Mouse (Mus musculus) midbrain, embryonic 11.5 days (tissue): ENCODE data around the gene Afap1. TPM values are rescaled to one million over a fixed set of nuclear protein-coding genes. Genes with fewer than 3 reads are reported as not detected.

Source experiments
- ATAC-seq: fragments of 200-750 bp; cut with Nextera tagmentation; 2 replicates; pipeline ENCODE4 v1.8.0; 2017; ENCODE audit warnings: moderate TSS enrichment, moderate library complexity; ENCODE audit not compliant: low FRiP score
- DNase-seq: peaks from one replicate; pipeline ENCODE4 v3.0.0; 2015; ENCODE audit warnings: low spot score; ENCODE audit errors: missing footprints
- H3K27ac ChIP-seq: fragments of 300-500 bp; sonication (generic); 2 replicates; pipeline ENCODE4 v1.5.1; 2014; ENCODE audit warnings: low read depth, low read length
- H3K27me3 ChIP-seq: fragments of 300-500 bp; sonication (generic); 2 replicates; pipeline ENCODE4 v1.6.1; 2014; ENCODE audit warnings: mild to moderate bottlenecking, low read length, moderate library complexity, mixed read lengths; ENCODE audit not compliant: control insufficient read depth, insufficient read depth
- H3K36me3 ChIP-seq: fragments of 300-500 bp; sonication (generic); 2 replicates; pipeline ENCODE4 v1.6.1; 2014; ENCODE audit warnings: mild to moderate bottlenecking, low read length, moderate library complexity, mixed read lengths; ENCODE audit not compliant: control insufficient read depth, insufficient read depth
- H3K4me1 ChIP-seq: fragments of 300-500 bp; sonication (generic); 2 replicates; pipeline ENCODE4 v1.6.1; 2014; ENCODE audit warnings: low read length; ENCODE audit not compliant: control insufficient read depth, insufficient read depth
- H3K4me2 ChIP-seq: fragments of 300-500 bp; sonication (generic); 2 replicates; pipeline ENCODE4 v1.6.1; 2014; ENCODE audit warnings: mild to moderate bottlenecking, moderate library complexity
- H3K4me3 ChIP-seq: fragments of 300-500 bp; sonication (generic); 2 replicates; pipeline ENCODE4 v1.5.1; 2014; ENCODE audit warnings: low read depth, low read length
- H3K9ac ChIP-seq: fragments of 300-500 bp; sonication (generic); 2 replicates; pipeline ENCODE4 v1.6.1; 2014; ENCODE audit warnings: low read length
- H3K9me3 ChIP-seq: fragments of 300-500 bp; sonication (generic); 2 replicates; pipeline ENCODE4 v1.6.1; 2016; ENCODE audit warnings: low read length; ENCODE audit not compliant: control insufficient read depth
- WGBS: fragments of 180-500 bp; shearing (Covaris S2); extraction: QIAGEN DNeasy Blood & Tissue Kit; methylation state at CpG from one replicate; pipeline ENCODE4 v1.1.7; 2014; 5-methylcytosine and 5-hydroxymethylcytosine counted together
- polyA plus RNA-seq: library from polyadenylated mRNA; unstranded; fragments of >200 nt; fragmentation: Nextera tagmentation; extraction: Ambion mirVana; gene quantifications from 2 replicates; pipeline ENCODE4 v1.2.1, GENCODE M21; 2014

Gene Afap1
- polyA plus RNA-seq, 1 experiment from 2014 or later: 36.1 TPM

- no peak overlapping the region for H3K4me2 ChIP-seq
- no peaks in the 10 kb centered on the region for H3K36me3 ChIP-seq
- H3K4me3 ChIP-seq: no peak overlapping the region
- H3K9me3 ChIP-seq: no peaks in the 10 kb centered on the region
- 80% methylated on average over 10 of the region's 10 CpGs for WGBS
- no peak for ATAC-seq
- DNase-seq: no peak
- peaks cover 4% of the 10 kb centered on the region for H3K4me1 ChIP-seq
- no peaks in the 10 kb centered on the region for H3K27me3 ChIP-seq
- no peak overlapping the region for H3K27ac ChIP-seq
- no peak overlapping the region for H3K9ac ChIP-seq
Observed at GRCm38 (mm10) chr5:35933059-35933458, 39.9 kb downstream of the Afap1 start.

- peaks cover 4% of the 10 kb centered on the region for H3K4me1 ChIP-seq
- no peak overlapping the region for H3K9ac ChIP-seq
- H3K4me2 ChIP-seq: no peak overlapping the region
- H3K27me3 ChIP-seq: no peaks in the 10 kb centered on the region
- no peak overlapping the region for H3K4me3 ChIP-seq
- WGBS: 86% methylated on average over 7 of the region's 7 CpGs
- DNase-seq (no peak), ATAC-seq (no peak)
- H3K27ac ChIP-seq: no peak overlapping the region
- H3K9me3 ChIP-seq: no peaks in the 10 kb centered on the region
- H3K36me3 ChIP-seq: no peaks in the 10 kb centered on the region
Observed at GRCm38 (mm10) chr5:35935939-35936338, 42.8 kb downstream of the Afap1 start.

- Histone ChIP-seq H3K36me3 (no peaks in the 10 kb centered on the region), H3K4me1 (no peaks in the 10 kb centered on the region; the same call in 1 of the 2 replicates), H3K4me2 (no peak overlapping the region), H3K9ac (no peak overlapping the region), H3K4me3 (no peak overlapping the region), H3K9me3 (no peaks in the 10 kb centered on the region), H3K27me3 (no peaks in the 10 kb centered on the region), H3K27ac (no peak overlapping the region)
- WGBS: 79% methylated on average over 10 of the region's 10 CpGs
- DNase-seq: no peak
- ATAC-seq: no peak
Observed at GRCm38 (mm10) chr5:35938249-35939223, 45.4 kb downstream of the Afap1 start.

GRCm38 (mm10) chr5:35939958-35940357, 46.8 kb downstream of the Afap1 start:
- DNase-seq (no peak), ATAC-seq (no peak)
- no peaks in the 10 kb centered on the region for H3K27me3 ChIP-seq
- H3K4me2 ChIP-seq: no peak overlapping the region
- H3K4me1 ChIP-seq: no peaks in the 10 kb centered on the region; the same call in 1 of the 2 replicates
- 94% methylated on average over 6 of the region's 6 CpGs for WGBS
- no peaks in the 10 kb centered on the region for H3K36me3 ChIP-seq
- no peak overlapping the region for H3K4me3 ChIP-seq
- H3K27ac ChIP-seq: no peak overlapping the region
- no peak overlapping the region for H3K9ac ChIP-seq
- H3K9me3 ChIP-seq: no peaks in the 10 kb centered on the region

GRCm38 (mm10) chr5:35943541-35943940, 50.4 kb downstream of the Afap1 start:
- H3K27me3 ChIP-seq: no peaks in the 10 kb centered on the region
- 85% methylated on average over 5 of the region's 5 CpGs for WGBS
- H3K36me3 ChIP-seq: peaks cover 5% of the 10 kb centered on the region
- H3K27ac ChIP-seq: no peak overlapping the region
- no peak overlapping the region for H3K9ac ChIP-seq
- ATAC-seq (no peak), DNase-seq (no peak)
- H3K4me2 ChIP-seq: no peak overlapping the region
- H3K4me1 ChIP-seq: no peaks in the 10 kb centered on the region; the same call in 1 of the 2 replicates
- no peaks in the 10 kb centered on the region for H3K9me3 ChIP-seq
- H3K4me3 ChIP-seq: no peak overlapping the region

GRCm38 (mm10) chr5:35946841-35947240, 53.7 kb downstream of the Afap1 start:
- H3K36me3 ChIP-seq: peaks cover 5% of the 10 kb centered on the region
- no peak overlapping the region for H3K4me2 ChIP-seq
- H3K9ac ChIP-seq: no peak overlapping the region
- no peaks in the 10 kb centered on the region for H3K4me1 ChIP-seq
- H3K9me3 ChIP-seq: no peaks in the 10 kb centered on the region
- ATAC-seq (no peak), DNase-seq (no peak)
- H3K27ac ChIP-seq: no peak overlapping the region
- H3K27me3 ChIP-seq: no peaks in the 10 kb centered on the region
- H3K4me3 ChIP-seq: no peak overlapping the region
- 90% methylated on average over 2 of the region's 2 CpGs for WGBS

GRCm38 (mm10) chr5:35947427-35947826, 54.3 kb downstream of the Afap1 start:
- H3K9me3 ChIP-seq: no peaks in the 10 kb centered on the region
- no peak overlapping the region for H3K4me3 ChIP-seq
- no peak overlapping the region for H3K4me2 ChIP-seq
- H3K27me3 ChIP-seq: no peaks in the 10 kb centered on the region
- no peak overlapping the region for H3K9ac ChIP-seq
- WGBS: 70% methylated on average over 4 of the region's 4 CpGs
- H3K36me3 ChIP-seq: peaks cover 5% of the 10 kb centered on the region
- H3K4me1 ChIP-seq: no peaks in the 10 kb centered on the region
- ATAC-seq: no peak
- no peak for DNase-seq
- H3K27ac ChIP-seq: no peak overlapping the region

GRCm38 (mm10) chr5:35948225-35948975, 55.3 kb downstream of the Afap1 start:
- H3K4me1 ChIP-seq: no peaks in the 10 kb centered on the region
- H3K9ac ChIP-seq: no peak overlapping the region
- H3K9me3 ChIP-seq: no peaks in the 10 kb centered on the region
- peaks cover 5% of the 10 kb centered on the region for H3K36me3 ChIP-seq
- no peak overlapping the region for H3K27ac ChIP-seq
- DNase-seq (no peak), ATAC-seq (no peak)
- no peak overlapping the region for H3K4me2 ChIP-seq
- H3K4me3 ChIP-seq: no peak overlapping the region
- H3K27me3 ChIP-seq: no peaks in the 10 kb centered on the region
- 79% methylated on average over 15 of the region's 15 CpGs for WGBS

- Histone ChIP-seq H3K4me2 (no peak overlapping the region), H3K4me3 (no peak overlapping the region), H3K9ac (no peak overlapping the region), H3K27me3 (no peaks in the 10 kb centered on the region), H3K36me3 (peaks cover 5% of the 10 kb centered on the region), H3K9me3 (no peaks in the 10 kb centered on the region), H3K4me1 (no peaks in the 10 kb centered on the region), H3K27ac (no peak overlapping the region)
- 91% methylated on average over 5 of the region's 5 CpGs for WGBS
- DNase-seq (no peak), ATAC-seq (no peak)
Observed at GRCm38 (mm10) chr5:35949061-35949460, 55.9 kb downstream of the Afap1 start.
